Mouse (Mus musculus) kidney, postnatal 0 days (tissue): ENCODE data around the gene Fbln5. TPM values are rescaled to one million over a fixed set of nuclear protein-coding genes. Genes with fewer than 3 reads are reported as not detected.

Source experiments
- ATAC-seq: fragments of 200-750 bp; cut with Nextera tagmentation; replicated peaks from 2 replicates; pipeline ENCODE4 v1.8.0; 2017; ENCODE audit warnings: low read depth, moderate number of reproducible peaks, moderate TSS enrichment, moderate library complexity; ENCODE audit not compliant: low FRiP score
- DNase-seq: peaks from one replicate; pipeline ENCODE4 v3.0.0-alpha.2; 2016; ENCODE audit warnings: low spot score
- H3K27ac ChIP-seq: fragments of 300-500 bp; sonication (generic); 2 replicates; pipeline ENCODE4 v1.5.1; 2014; ENCODE audit warnings: mild to moderate bottlenecking
- H3K27me3 ChIP-seq: fragments of 300-500 bp; sonication (generic); 2 replicates; pipeline ENCODE4 v1.6.1; 2014; ENCODE audit warnings: low read length, mixed read lengths; ENCODE audit not compliant: insufficient read depth
- H3K36me3 ChIP-seq: fragments of 300-500 bp; sonication (generic); 2 replicates; pipeline ENCODE4 v1.6.1; 2014; ENCODE audit warnings: low read length, mixed read lengths; ENCODE audit not compliant: insufficient read depth
- H3K4me1 ChIP-seq: fragments of 300-500 bp; sonication (generic); replicated peaks from 2 replicates; pipeline ENCODE4 v1.6.1; 2014; ENCODE audit warnings: antibody characterized with exemption, low read length, mixed read lengths; ENCODE audit not compliant: insufficient read depth
- H3K4me2 ChIP-seq: fragments of 300-500 bp; sonication (generic); 2 replicates; pipeline ENCODE4 v1.6.1; 2014; ENCODE audit warnings: mild to moderate bottlenecking, low read length, moderate library complexity, mixed read lengths
- H3K4me3 ChIP-seq: fragments of 300-500 bp; sonication (generic); replicated peaks from 2 replicates; pipeline ENCODE4 v1.5.1; 2014; ENCODE audit warnings: low read depth, low read length
- H3K9ac ChIP-seq: fragments of 300-500 bp; sonication (generic); 2 replicates; pipeline ENCODE4 v1.6.1; 2014; ENCODE audit warnings: low read depth, low read length
- H3K9me3 ChIP-seq: fragments of 300-500 bp; sonication (generic); replicated peaks from 2 replicates; pipeline ENCODE4 v1.6.1; 2016; ENCODE audit warnings: low read length, inconsistent platforms, mixed read lengths
- CTCF ChIP-seq: IDR thresholded peaks from 2 replicates; pipeline ENCODE4 v1.5.1; 2016; ENCODE audit warnings: antibody characterized with exemption, low read depth, mild to moderate bottlenecking, moderate library complexity
- WGBS: fragments of 180-500 bp; shearing (Covaris S2); extraction: QIAGEN DNeasy Blood & Tissue Kit; methylation state at CpG from one replicate; pipeline ENCODE4 v1.1.7; 2014; 5-methylcytosine and 5-hydroxymethylcytosine counted together
- polyA plus RNA-seq: library from polyadenylated mRNA; unstranded; fragments of >200 nt; fragmentation: Nextera tagmentation; extraction: Ambion mirVana; gene quantifications from 2 replicates; pipeline ENCODE4 v1.2.1, GENCODE M21; 2015

The Fbln5 gene
- polyA plus RNA-seq, 1 experiment from 2014 or later = 162 TPM

DNA sequence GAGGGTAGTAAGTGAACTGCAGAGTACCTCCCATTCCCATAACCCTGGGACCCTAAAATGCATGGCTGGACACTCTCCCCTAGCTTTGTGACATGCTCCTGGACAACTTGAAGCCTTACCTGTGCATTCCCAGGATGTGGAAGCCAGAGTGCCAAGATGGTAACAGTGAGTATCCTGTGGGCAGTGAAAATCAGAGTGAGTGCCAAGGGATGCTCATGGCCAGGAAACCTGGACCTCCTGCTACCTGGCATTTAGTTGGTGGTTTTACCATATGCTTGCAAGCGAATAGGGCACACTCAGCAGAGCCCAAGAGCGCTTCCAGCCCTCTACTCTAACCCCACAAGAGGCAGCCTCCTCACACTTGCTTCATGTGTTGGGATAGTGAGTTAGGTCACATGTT, 4.4 kb downstream of the Fbln5 start:
- ATAC-seq = no peak
- Histone ChIP-seq H3K27me3 (no peaks in the 10 kb centered on the region), H3K4me1 (peaks cover 6% of the 10 kb centered on the region), H3K9ac (no peak overlapping the region), H3K4me3 (no peak overlapping the region), H3K27ac (no peak overlapping the region), H3K36me3 (no peaks in the 10 kb centered on the region), H3K4me2 (no peak overlapping the region), H3K9me3 (no peaks in the 10 kb centered on the region)
- DNase-seq = no peak
- TF ChIP-seq CTCF = no peak
- 94% methylated on average over 2 of the region's 2 CpGs for WGBS

DNA sequence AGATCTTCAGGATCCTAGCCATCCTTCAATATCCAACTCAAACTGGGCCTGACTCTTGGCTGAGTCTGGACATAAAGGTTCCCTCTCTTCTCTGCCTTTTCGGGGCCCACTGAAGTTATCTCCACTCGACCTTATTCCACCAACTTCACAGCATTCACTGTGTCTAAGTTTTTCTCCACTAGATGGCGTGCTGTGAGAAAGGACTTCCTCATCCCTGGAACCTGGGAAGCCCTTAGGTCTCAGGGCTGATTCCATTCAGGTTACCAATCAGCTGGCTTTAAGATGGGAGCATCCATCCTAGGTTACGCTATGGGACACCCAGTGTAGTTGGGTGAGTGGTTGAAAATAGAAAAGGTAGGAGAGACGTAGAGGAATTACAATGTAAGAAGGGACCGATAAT, 7.7 kb downstream of the Fbln5 start:
- peak; percentile 66 for TF ChIP-seq CTCF
- H3K27me3 ChIP-seq = no peaks in the 10 kb centered on the region
- 67% methylated on average over 6 of the region's 6 CpGs for WGBS
- no peaks in the 10 kb centered on the region for H3K4me1 ChIP-seq
- H3K4me2 ChIP-seq = no peak overlapping the region
- H3K27ac ChIP-seq = no peak overlapping the region
- DNase-seq = peak; percentile 32
- no peak for ATAC-seq
- no peaks in the 10 kb centered on the region for H3K9me3 ChIP-seq
- no peak overlapping the region for H3K9ac ChIP-seq
- H3K4me3 ChIP-seq = no peak overlapping the region
- H3K36me3 ChIP-seq = no peaks in the 10 kb centered on the region

DNA sequence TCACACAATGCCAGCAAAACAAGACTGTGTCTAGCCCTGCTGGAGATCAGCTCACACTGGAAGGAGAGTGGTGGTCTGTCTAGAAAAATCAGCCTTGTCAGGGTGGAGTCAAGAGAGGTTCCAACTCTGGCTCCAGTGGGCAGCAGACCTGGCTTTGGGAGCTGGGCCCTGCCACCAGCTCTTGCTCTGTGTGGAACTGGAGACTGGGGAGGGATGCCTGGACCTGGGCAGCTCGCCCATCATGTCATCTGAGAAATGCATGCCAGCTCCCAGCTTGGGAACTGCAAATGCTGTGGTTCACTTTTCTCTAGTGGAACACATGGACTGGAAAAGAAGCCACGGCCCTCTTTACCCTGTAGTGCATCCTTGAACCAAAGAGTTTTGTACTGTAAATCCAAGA, 8.3 kb downstream of the Fbln5 start:
- WGBS = 59% methylated on average over 2 of the region's 2 CpGs
- no peak for ATAC-seq
- H3K27ac ChIP-seq = no peak overlapping the region
- no peaks in the 10 kb centered on the region for H3K36me3 ChIP-seq
- H3K27me3 ChIP-seq = no peaks in the 10 kb centered on the region
- no peak overlapping the region for H3K9ac ChIP-seq
- no peak for DNase-seq
- H3K4me1 ChIP-seq = no peaks in the 10 kb centered on the region
- H3K9me3 ChIP-seq = no peaks in the 10 kb centered on the region
- no peak overlapping the region for H3K4me3 ChIP-seq
- TF ChIP-seq CTCF = no peak
- no peak overlapping the region for H3K4me2 ChIP-seq

DNA sequence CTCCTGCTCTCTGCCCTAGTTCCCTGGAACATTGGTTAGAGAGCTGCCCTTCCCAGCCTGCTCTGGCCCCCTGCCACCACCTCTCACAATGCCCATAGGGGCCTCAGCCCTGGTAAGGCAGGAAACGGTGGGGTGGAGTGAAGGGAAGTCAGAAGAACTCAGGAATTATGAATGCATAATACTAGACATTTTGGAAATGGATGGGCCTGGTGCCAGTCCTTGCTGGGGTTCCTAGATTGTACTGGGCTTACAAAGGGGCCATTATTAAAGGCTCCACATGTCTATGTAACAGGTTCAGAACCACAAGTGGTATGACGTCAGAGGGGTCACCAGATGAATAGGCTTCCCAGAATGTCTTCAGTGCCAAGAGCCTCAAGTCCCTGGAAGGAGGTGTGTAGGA, 11.5 kb downstream of the Fbln5 start:
- TF ChIP-seq CTCF = no peak
- DNase-seq (peak; percentile 25), ATAC-seq (no peak)
- Histone ChIP-seq H3K4me1 (no peaks in the 10 kb centered on the region), H3K4me2 (no peak overlapping the region), H3K4me3 (no peak overlapping the region), H3K27me3 (no peaks in the 10 kb centered on the region), H3K36me3 (no peaks in the 10 kb centered on the region), H3K9me3 (no peaks in the 10 kb centered on the region), H3K27ac (no peak overlapping the region), H3K9ac (no peak overlapping the region)
- 74% methylated on average over 2 of the region's 2 CpGs for WGBS

DNA sequence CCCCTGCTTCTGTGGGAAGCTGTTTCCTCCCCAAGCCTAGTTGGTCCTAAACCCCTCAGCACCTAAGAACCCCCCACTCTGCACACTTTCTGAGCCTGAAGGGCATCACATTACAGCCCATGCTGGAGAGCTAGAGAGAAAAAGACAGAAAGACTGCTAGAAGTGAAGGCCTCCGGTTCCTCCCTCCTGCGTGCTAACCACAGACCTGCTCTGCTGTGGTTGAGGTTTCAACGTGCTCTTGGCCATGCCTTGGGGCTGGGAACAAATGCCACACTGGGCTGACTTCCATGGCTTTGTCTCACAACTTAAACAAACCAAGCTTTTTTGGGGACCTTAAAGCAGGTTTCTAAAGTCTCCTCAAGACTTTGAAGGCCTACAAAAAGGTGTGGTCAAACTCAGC, 16.4 kb downstream of the Fbln5 start:
- Histone ChIP-seq H3K27me3 (no peaks in the 10 kb centered on the region), H3K9ac (no peak overlapping the region), H3K9me3 (no peaks in the 10 kb centered on the region), H3K27ac (no peak overlapping the region), H3K4me3 (no peak overlapping the region), H3K4me2 (no peak overlapping the region), H3K36me3 (no peaks in the 10 kb centered on the region), H3K4me1 (no peaks in the 10 kb centered on the region)
- ATAC-seq (no peak), DNase-seq (no peak)
- WGBS = 82% methylated on average over 3 of the region's 3 CpGs
- TF ChIP-seq CTCF = no peak

DNA sequence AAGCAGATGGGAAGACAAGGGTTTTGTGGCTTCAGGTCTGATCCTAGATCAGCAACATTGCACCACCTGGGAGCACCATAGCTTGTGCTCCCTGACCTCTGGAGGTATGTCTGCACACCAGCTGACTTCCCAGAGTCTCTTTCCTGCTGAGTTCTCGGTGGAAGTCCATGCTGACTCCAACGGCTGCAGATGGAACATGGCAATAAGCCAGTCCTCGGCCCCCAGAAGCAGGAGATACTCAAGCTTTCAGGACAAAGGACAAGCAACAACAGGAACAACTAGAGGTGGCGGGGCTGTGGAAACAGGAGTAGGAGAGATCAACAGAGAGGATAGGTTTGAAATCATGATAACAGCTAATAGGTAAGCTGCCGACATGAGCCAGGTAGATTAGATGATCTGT, 17.1 kb downstream of the Fbln5 start:
- 0 out of 2 replicates have a peak, but pooled peaks have one; percentile 48 for ATAC-seq
- Histone ChIP-seq H3K4me1 (no peaks in the 10 kb centered on the region), H3K4me2 (no peak overlapping the region), H3K27me3 (no peaks in the 10 kb centered on the region), H3K36me3 (no peaks in the 10 kb centered on the region), H3K9ac (no peak overlapping the region), H3K27ac (no peak overlapping the region), H3K9me3 (no peaks in the 10 kb centered on the region), H3K4me3 (no peak overlapping the region)
- WGBS = 56% methylated on average over 5 of the region's 5 CpGs
- TF ChIP-seq CTCF = no peak
- DNase-seq = no peak

DNA sequence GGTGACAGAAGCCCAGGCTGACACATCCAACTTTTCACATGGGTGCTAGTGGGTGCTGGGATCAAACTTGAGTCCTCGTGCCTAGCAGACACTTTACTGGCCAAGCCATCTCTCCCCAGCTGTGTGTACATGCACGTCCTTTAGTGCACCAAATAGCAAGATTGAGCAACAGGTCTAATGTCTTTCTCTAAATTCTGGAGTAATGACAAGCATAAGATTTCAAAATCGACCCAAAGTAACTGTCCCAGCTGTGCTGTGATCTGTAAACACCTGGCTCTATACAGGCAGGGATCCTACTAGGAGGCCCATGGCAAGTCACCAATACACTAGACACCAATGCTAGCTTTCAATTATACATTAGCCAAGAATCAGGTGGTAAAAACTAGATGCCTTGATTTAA, 17.8 kb downstream of the Fbln5 start:
- Histone ChIP-seq H3K27ac (no peak overlapping the region), H3K4me1 (no peaks in the 10 kb centered on the region), H3K4me2 (no peak overlapping the region), H3K36me3 (no peaks in the 10 kb centered on the region), H3K27me3 (no peaks in the 10 kb centered on the region), H3K4me3 (no peak overlapping the region), H3K9ac (no peak overlapping the region), H3K9me3 (no peaks in the 10 kb centered on the region)
- no peak for TF ChIP-seq CTCF
- DNase-seq = no peak
- 65% methylated on average over 3 of the region's 3 CpGs for WGBS
- ATAC-seq = no peak
